Mouse (Mus musculus): ENCODE data around the gene Nuak1. TPM values are rescaled to one million over a fixed set of nuclear protein-coding genes. Genes with fewer than 3 reads are reported as not detected.

Gene Nuak1
- total and polyA plus RNA-seq, 3 experiments = 1.2 to 3.4 (median 1.6) TPM

DNA sequence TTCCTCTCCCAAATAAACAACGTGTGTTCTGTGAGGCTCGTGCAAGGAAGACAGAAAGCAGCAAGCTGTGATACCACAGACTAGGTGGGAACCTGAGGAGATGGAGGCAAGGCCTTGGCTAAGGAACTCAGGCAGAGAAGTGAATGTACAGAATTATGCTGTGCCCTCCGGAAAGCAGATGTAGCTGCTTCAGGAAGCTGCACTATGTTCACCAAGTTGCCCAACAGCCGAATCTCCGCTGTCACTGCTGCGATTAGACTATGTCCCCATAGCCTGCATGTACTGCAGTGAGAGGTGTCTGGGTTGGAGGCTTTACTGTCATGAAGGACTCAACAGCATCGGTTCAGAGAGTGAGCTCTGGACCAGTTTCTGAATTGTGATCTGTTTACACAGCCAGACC, 110.6 kb downstream of the Nuak1 start:
- peaks cover 6% of the 10 kb centered on the region for H3K9me3 ChIP-seq (replicated peaks; ENCODE audit: low read length)
- no peaks in the 10 kb centered on the region for H3K79me2 ChIP-seq (replicated peaks; ENCODE audit: control insufficient read depth, extremely low read depth, insufficient read depth, poor library complexity, severe bottlenecking)
- DNase-seq (ENCODE audit: extremely low read depth) = no peak
- H3K4me3 ChIP-seq (replicated peaks in 1 of 3; ENCODE audit: low read depth in 2 of 3, low read length in 2 of 3, poor library complexity in 1 of 3) = no peak overlapping the region
- no peaks in the 10 kb centered on the region for H3K27me3 ChIP-seq (replicated peaks)
- H3K4me1 ChIP-seq (ENCODE audit: control insufficient read depth in 1 of 2, insufficient read depth in 2 of 2) = no peaks in the 10 kb centered on the region
- H3K36me3 ChIP-seq (replicated peaks in 1 of 2; ENCODE audit: control insufficient read depth in 1 of 2, insufficient read depth in 1 of 2, low read length in 1 of 2) = no peaks in the 10 kb centered on the region
- no peak overlapping the region for H3K27ac ChIP-seq (ENCODE audit: insufficient read depth, low read depth)
- dilution Hi-C loops (cut with MboI; ENCODE audit: extremely low pct_ligation_motif_present, extremely low pct_unique_long_range_greater_than_20kb, low sequenced_read_pairs) = no loop called here
- H3K4me2 ChIP-seq (ENCODE audit: insufficient read depth, low read depth, poor library complexity, severe bottlenecking) = no peak overlapping the region
- in situ Hi-C loops (cut with MboI; ENCODE audit: low pct_ligation_motif_present, low pct_unique_long_range_greater_than_20kb, low sequenced_read_pairs) = no loop called here
- TF ChIP-seq MAX (IDR thresholded peaks at IDR 0.05; ENCODE audit: low read length) (no peak), SMC3 (IDR thresholded peaks at IDR 0.05; ENCODE audit: low read depth, low read length) (no peak), ZNF384 (IDR thresholded peaks at IDR 0.05; ENCODE audit: low read depth, low read length) (no peak), ZMIZ1 (IDR thresholded peaks at IDR 0.05; ENCODE audit: low read depth, low read length) (no peak), ELF1 (IDR thresholded peaks at IDR 0.05; ENCODE audit: low read depth, low read length) (no peak), PAX5 (IDR thresholded peaks at IDR 0.05; ENCODE audit: low read length) (no peak), JUN (IDR thresholded peaks at IDR 0.05; ENCODE audit: insufficient read depth, low read depth, low read length) (no peak), ETS1 (conservative IDR thresholded peaks at IDR 0.05; ENCODE audit: low read depth, low read length) (no peak), TBP (conservative IDR thresholded peaks at IDR 0.05; ENCODE audit: low read depth, low read length) (no peak), MEF2A (IDR thresholded peaks at IDR 0.05; ENCODE audit: borderline replicate concordance, low read depth, low read length) (no peak), MYC (IDR thresholded peaks at IDR 0.05; ENCODE audit: low read depth, low read length) (no peak), MXI1 (IDR thresholded peaks at IDR 0.05; ENCODE audit: low read depth, low read length) (no peak), ZKSCAN1 (IDR thresholded peaks at IDR 0.05; ENCODE audit: borderline replicate concordance, low read depth, low read length) (no peak), HCFC1 (IDR thresholded peaks at IDR 0.05; ENCODE audit: low read depth, low read length) (no peak), CHD2 (IDR thresholded peaks at IDR 0.05; ENCODE audit: low read length) (no peak), ZC3H11A (IDR thresholded peaks at IDR 0.05; ENCODE audit: low read depth, low read length) (no peak), KAT2A (IDR thresholded peaks at IDR 0.05; ENCODE audit: insufficient replicate concordance, low read length) (no peak), EP300 (IDR thresholded peaks at IDR 0.05; ENCODE audit: low read length) (no peak), E2F4 (IDR thresholded peaks at IDR 0.05; ENCODE audit: insufficient replicate concordance, low read depth, low read length) (no peak), POLR2AphosphoS2 (IDR thresholded peaks at IDR 0.05; ENCODE audit: low read depth, low read length) (no peak)
- H3K9ac ChIP-seq (ENCODE audit: insufficient read depth, low read depth) = no peak overlapping the region

- H3K9me3 ChIP-seq (replicated peaks; ENCODE audit: low read length) = peaks cover 6% of the 10 kb centered on the region
- in situ Hi-C loops (cut with MboI; ENCODE audit: low pct_ligation_motif_present, low pct_unique_long_range_greater_than_20kb, low sequenced_read_pairs) (no loop called here), dilution Hi-C loops (cut with MboI; ENCODE audit: extremely low pct_ligation_motif_present, extremely low pct_unique_long_range_greater_than_20kb, low sequenced_read_pairs) (no loop called here)
Observed at GRCm38 (mm10) chr10:84329336-84329735, 111.1 kb downstream of the Nuak1 start.

More at GRCm38 (mm10) chr10:84329336-84329735, 111.1 kb downstream of the Nuak1 start:
- H3K9ac ChIP-seq (ENCODE audit: insufficient read depth, low read depth) = no peak overlapping the region
- no peak overlapping the region for H3K4me2 ChIP-seq (ENCODE audit: insufficient read depth, low read depth, poor library complexity, severe bottlenecking)
- no peaks in the 10 kb centered on the region for H3K36me3 ChIP-seq (replicated peaks in 1 of 2; ENCODE audit: control insufficient read depth in 1 of 2, insufficient read depth in 1 of 2, low read length in 1 of 2)
- no peak for DNase-seq (ENCODE audit: extremely low read depth)
- H3K79me2 ChIP-seq (replicated peaks; ENCODE audit: control insufficient read depth, extremely low read depth, insufficient read depth, poor library complexity, severe bottlenecking) = no peaks in the 10 kb centered on the region
- H3K4me1 ChIP-seq (ENCODE audit: control insufficient read depth in 1 of 2, insufficient read depth in 2 of 2) = no peaks in the 10 kb centered on the region
- no peak overlapping the region for H3K4me3 ChIP-seq (replicated peaks in 1 of 3; ENCODE audit: low read depth in 2 of 3, low read length in 2 of 3, poor library complexity in 1 of 3)
- TF ChIP-seq BHLHE40 (IDR thresholded peaks at IDR 0.05; ENCODE audit: low read depth, low read length) = no peak
- no peak for TF ChIP-seq TBP (conservative IDR thresholded peaks at IDR 0.05; ENCODE audit: low read depth, low read length)
- no peak for TF ChIP-seq UBTF (IDR thresholded peaks at IDR 0.05; ENCODE audit: low read depth, low read length)
- TF ChIP-seq POLR2AphosphoS2 (IDR thresholded peaks at IDR 0.05; ENCODE audit: low read depth, low read length) = no peak
- no peak for TF ChIP-seq PAX5 (IDR thresholded peaks at IDR 0.05; ENCODE audit: low read length)
- no peak for TF ChIP-seq SIN3A (IDR thresholded peaks at IDR 0.05; ENCODE audit: low read length)
- no peak for TF ChIP-seq MYC (IDR thresholded peaks at IDR 0.05; ENCODE audit: low read depth, low read length)
- no peak overlapping the region for H3K27ac ChIP-seq (ENCODE audit: insufficient read depth, low read depth)
- no peaks in the 10 kb centered on the region for H3K27me3 ChIP-seq (replicated peaks)

All from CH12.LX (cell line).